Mouse (Mus musculus) MEL (cell line): ENCODE data around the gene Zswim9. TPM values are rescaled to one million over a fixed set of nuclear protein-coding genes. Genes with fewer than 3 reads are reported as not detected.

ENCODE experiments used
- DNase-seq: peaks from one replicate; pipeline ENCODE4 v3.0.0; 2011; ENCODE audit warnings: low read depth, low spot score
- H3K27ac ChIP-seq: 2 replicates; pipeline ENCODE4 v1.5.1; 2012; ENCODE audit warnings: low read depth, mild to moderate bottlenecking, control low read depth, low read length, moderate library complexity; ENCODE audit not compliant: control insufficient read depth
- H3K27me3 ChIP-seq, 2 experiments: fragments of 150-350 bp in 1 of 2; sonication (generic) in 1 of 2; 2 replicates each; pipeline ENCODE4 v1.6.1; 2012; ENCODE audit warnings: low read length in 2 of 2, mild to moderate bottlenecking in 2 of 2, improper control_type of control experiment in 1 of 2, moderate library complexity in 1 of 2; ENCODE audit not compliant: insufficient read depth in 2 of 2, control insufficient read depth in 1 of 2
- H3K36me3 ChIP-seq, 2 experiments: 2 replicates each; pipeline ENCODE4 v1.6.1; 2012 to 2014; ENCODE audit warnings: low read length in 2 of 2, improper control_type of control experiment in 1 of 2, inconsistent platforms in 1 of 2, mild to moderate bottlenecking in 1 of 2; ENCODE audit not compliant: insufficient read depth in 2 of 2, control insufficient read depth in 1 of 2
- H3K4me1 ChIP-seq, 2 experiments: fragments of 150-350 bp in 1 of 2; sonication (generic) in 1 of 2; 2 replicates each; pipeline ENCODE4 v1.6.1; 2012; ENCODE audit warnings: low read length in 2 of 2, improper control_type of control experiment in 1 of 2, mild to moderate bottlenecking in 1 of 2; ENCODE audit not compliant: insufficient read depth in 2 of 2, control insufficient read depth in 1 of 2
- H3K4me3 ChIP-seq, 2 experiments: fragments of 150-350 bp in 1 of 2; sonication (generic) in 1 of 2; 2 replicates each; pipeline ENCODE4 v1.5.1; 2012; ENCODE audit warnings: low read depth in 2 of 2, low read length in 2 of 2, mild to moderate bottlenecking in 2 of 2, moderate library complexity in 2 of 2, control low read depth in 1 of 2, improper control_type of control experiment in 1 of 2; ENCODE audit not compliant: control insufficient read depth in 1 of 2, insufficient read depth in 1 of 2
- H3K79me2 ChIP-seq: 2 replicates; pipeline ENCODE4 v1.6.1; 2012; ENCODE audit warnings: mild to moderate bottlenecking, low read length, moderate library complexity; ENCODE audit not compliant: control insufficient read depth, poor library complexity, insufficient read depth
- H3K9ac ChIP-seq: 2 replicates; pipeline ENCODE4 v1.6.1; 2012; ENCODE audit warnings: low read depth, mild to moderate bottlenecking, control low read depth, low read length, moderate library complexity; ENCODE audit not compliant: control insufficient read depth, poor library complexity, severe bottlenecking
- H3K9me3 ChIP-seq: fragments of 150-350 bp; sonication (generic); replicated peaks from 2 replicates; pipeline ENCODE4 v1.6.1; 2012; ENCODE audit warnings: mild to moderate bottlenecking, low read length, improper control_type of control experiment, moderate library complexity; ENCODE audit not compliant: insufficient read depth
- BHLHE40 ChIP-seq: IDR thresholded peaks from 2 replicates; pipeline ENCODE4 v1.6.1; 2012; ENCODE audit warnings: low read depth, mild to moderate bottlenecking, inconsistent platforms, low read length, improper control_type of control experiment, borderline replicate concordance
- CHD2 ChIP-seq: IDR thresholded peaks from 2 replicates; pipeline ENCODE4 v1.6.1; 2011; ENCODE audit warnings: low read length, improper control_type of control experiment
- ELF1 ChIP-seq: IDR thresholded peaks from 2 replicates; pipeline ENCODE4 v1.6.1; 2014; ENCODE audit warnings: low read depth, mild to moderate bottlenecking, inconsistent platforms, low read length, improper control_type of control experiment, moderate library complexity
- ETS1 ChIP-seq: IDR thresholded peaks from 2 replicates; pipeline ENCODE4 v1.6.1; 2012; ENCODE audit warnings: low read depth, mild to moderate bottlenecking, inconsistent platforms, low read length, improper control_type of control experiment, moderate library complexity
- GABPA ChIP-seq: IDR thresholded peaks from 2 replicates; pipeline ENCODE4 v1.6.1; 2012; ENCODE audit warnings: low read depth, mild to moderate bottlenecking, inconsistent platforms, low read length, improper control_type of control experiment, moderate library complexity
- GATA1 ChIP-seq: IDR thresholded peaks from 2 replicates; pipeline ENCODE4 v1.6.1; 2011; ENCODE audit warnings: low read depth, low read length, improper control_type of control experiment
- HCFC1 ChIP-seq: IDR thresholded peaks from 2 replicates; pipeline ENCODE4 v1.6.1; 2012; ENCODE audit warnings: low read depth, mild to moderate bottlenecking, inconsistent platforms, low read length, improper control_type of control experiment, moderate library complexity
- JUND ChIP-seq: IDR thresholded peaks from 2 replicates; pipeline ENCODE4 v1.6.1; 2011; ENCODE audit warnings: low read depth, mild to moderate bottlenecking, improper control_type of control experiment, low read length
- MAZ ChIP-seq: IDR thresholded peaks from 2 replicates; pipeline ENCODE4 v1.6.1; 2012; ENCODE audit warnings: low read depth, mild to moderate bottlenecking, inconsistent platforms, low read length, improper control_type of control experiment
- MEF2A ChIP-seq: IDR thresholded peaks from 2 replicates; pipeline ENCODE4 v1.6.1; 2014; ENCODE audit warnings: low read depth, mild to moderate bottlenecking, inconsistent platforms, low read length, improper control_type of control experiment; ENCODE audit not compliant: poor library complexity, insufficient replicate concordance, severe bottlenecking; ENCODE audit errors: extremely low read depth
- MXI1 ChIP-seq: IDR thresholded peaks from 2 replicates; pipeline ENCODE4 v1.6.1; 2011; ENCODE audit warnings: mild to moderate bottlenecking, low read depth, low read length, improper control_type of control experiment
- MYB ChIP-seq: IDR thresholded peaks from 2 replicates; pipeline ENCODE4 v1.6.1; 2011; ENCODE audit warnings: mild to moderate bottlenecking, low read depth, low read length, improper control_type of control experiment
- NRF1 ChIP-seq: IDR thresholded peaks from 2 replicates; pipeline ENCODE4 v1.6.1; 2014; ENCODE audit warnings: low read depth, mild to moderate bottlenecking, inconsistent platforms, low read length, improper control_type of control experiment, moderate library complexity; ENCODE audit not compliant: poor library complexity, insufficient read depth, severe bottlenecking
- POLR2A ChIP-seq, 2 experiments: IDR thresholded peaks; 2 replicates each; pipeline ENCODE4 v1.6.1; 2011 to 2012; ENCODE audit warnings: low read length in 2 of 2, mild to moderate bottlenecking in 2 of 2, control low read depth in 1 of 2, improper control_type of control experiment in 1 of 2, low read depth in 1 of 2, moderate library complexity in 1 of 2; ENCODE audit not compliant: control insufficient read depth in 1 of 2, insufficient read depth in 1 of 2, poor library complexity in 1 of 2
- POLR2AphosphoS2 ChIP-seq: IDR thresholded peaks from 2 replicates; pipeline ENCODE4 v1.6.1; 2011; ENCODE audit warnings: low read length, improper control_type of control experiment
- POLR2AphosphoS5 ChIP-seq: IDR thresholded peaks from 2 replicates; pipeline ENCODE4 v1.6.1; 2012; ENCODE audit warnings: low read depth, borderline replicate concordance, mild to moderate bottlenecking, inconsistent platforms, low read length, moderate library complexity, mixed read lengths
- RAD21 ChIP-seq: IDR thresholded peaks from 2 replicates; pipeline ENCODE4 v1.6.1; 2011; ENCODE audit warnings: mild to moderate bottlenecking, low read depth, low read length, improper control_type of control experiment
- SMC3 ChIP-seq: IDR thresholded peaks from 2 replicates; pipeline ENCODE4 v1.6.1; 2011; ENCODE audit warnings: low read depth, low read length, improper control_type of control experiment
- TAL1 ChIP-seq: IDR thresholded peaks from 2 replicates; pipeline ENCODE4 v1.6.1; 2012; ENCODE audit warnings: mild to moderate bottlenecking, inconsistent platforms, low read length, moderate library complexity, mixed read lengths
- TBP ChIP-seq: IDR thresholded peaks from 2 replicates; pipeline ENCODE4 v1.8.0; 2011; ENCODE audit warnings: low read depth, low read length, improper control_type of control experiment
- TCF12 ChIP-seq: IDR thresholded peaks from 2 replicates; pipeline ENCODE4 v1.6.1; 2014; ENCODE audit warnings: low read depth, mild to moderate bottlenecking, inconsistent platforms, low read length, improper control_type of control experiment, moderate library complexity
- USF1 ChIP-seq: IDR thresholded peaks from 2 replicates; pipeline ENCODE4 v1.6.1; 2014; ENCODE audit warnings: low read depth, mild to moderate bottlenecking, inconsistent platforms, low read length, improper control_type of control experiment, moderate library complexity
- ZC3H11A ChIP-seq: IDR thresholded peaks from 2 replicates; pipeline ENCODE4 v1.6.1; 2012; ENCODE audit warnings: low read depth, mild to moderate bottlenecking, inconsistent platforms, low read length, improper control_type of control experiment
- polyA plus RNA-seq, 2 experiments: library from polyadenylated mRNA; stranded (reverse) in 1 of 2; unstranded in 1 of 2; fragments of >175 nt in 1 of 2; fragments of >200 nt in 1 of 2; gene quantifications; 2 replicates each; pipeline versions ENCODE4 v1.2.1 to v1.2.4; 2012; ENCODE audit warnings: low replicate concordance in 2 of 2, low read depth in 1 of 2; ENCODE audit not compliant: insufficient read length in 2 of 2, insufficient read depth in 1 of 2, missing spikeins in 1 of 2
- total RNA-seq: library from RNA; depleted of rRNA; stranded (reverse); fragments of 300-350 nt; gene quantifications from 2 replicates; pipeline ENCODE4 v1.2.3, GENCODE M21; 2012

The Zswim9 gene
- total and polyA plus RNA-seq, 3 experiments: 6.1 to 46.6 (median 7.7) TPM

DNA sequence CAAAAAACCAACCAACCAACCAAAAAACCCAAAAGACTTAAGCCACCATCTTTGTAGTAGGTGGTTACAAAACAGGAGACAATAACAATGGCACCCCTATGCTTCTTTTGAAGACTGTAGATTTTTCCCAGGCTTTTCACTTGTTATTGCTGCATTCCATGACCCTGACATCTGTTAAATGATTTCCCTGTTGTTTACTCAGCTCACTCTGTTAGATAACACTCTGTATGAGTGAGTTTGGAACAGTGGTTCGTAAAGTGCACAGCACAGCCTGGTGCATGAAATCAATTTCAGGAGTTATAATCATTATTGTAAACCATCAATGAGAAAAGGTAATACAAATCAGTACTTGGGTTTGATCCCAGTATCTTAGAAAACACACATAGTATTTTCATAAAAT, 6.8 kb downstream of the Zswim9 start:
- TF ChIP-seq ZC3H11A (no peak), RAD21 (no peak)
- TF ChIP-seq, all 39 proteins: peak for 0
- Histone ChIP-seq H3K9me3 (no peaks in the 10 kb centered on the region), H3K27ac (no peak overlapping the region), H3K27me3 (no peaks in the 10 kb centered on the region), H3K36me3 (peaks cover 0 to 6% of the 10 kb centered on the region in 2 experiments; a peak in 2 of 4 replicates), H3K4me1 (peaks cover 2 to 10% of the 10 kb centered on the region in 2 experiments; a peak in 3 of 4 replicates), H3K9ac (no peak overlapping the region), H3K4me3 (no peak overlapping the region), H3K79me2 (no peaks in the 10 kb centered on the region)
- DNase-seq: no peak

DNA sequence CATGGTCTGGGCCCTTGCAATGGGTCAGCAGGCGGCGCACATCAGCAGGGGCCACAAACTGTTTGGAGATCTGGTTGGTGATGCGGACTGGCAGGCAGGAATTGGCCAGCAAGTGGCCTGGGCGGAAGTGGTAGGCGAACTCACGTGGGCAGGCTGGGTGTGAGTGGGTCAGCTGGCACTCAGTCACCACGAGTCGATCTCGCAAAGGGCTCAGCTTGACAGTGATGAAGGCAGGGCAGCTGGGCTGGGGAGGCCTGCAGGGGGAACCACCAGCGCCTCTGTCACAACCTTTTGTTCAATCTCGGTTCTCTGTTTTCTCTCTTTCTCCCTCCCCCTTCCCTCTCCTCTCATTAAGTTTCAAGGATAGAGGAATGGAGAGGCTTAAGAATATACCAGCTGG, 9.1 kb downstream of the Zswim9 start:
- no peak for TF ChIP-seq MEF2A
- no peak for TF ChIP-seq TAL1
- no peak for TF ChIP-seq JUND
- Histone ChIP-seq H3K79me2 (no peaks in the 10 kb centered on the region), H3K36me3 (no peaks in the 10 kb centered on the region), H3K4me1 (no peaks in the 10 kb centered on the region), H3K27me3 (no peaks in the 10 kb centered on the region), H3K27ac (no peak overlapping the region), H3K9me3 (no peaks in the 10 kb centered on the region), H3K4me3 (no peak overlapping the region), H3K9ac (no peak overlapping the region)
- no peak for DNase-seq

DNA sequence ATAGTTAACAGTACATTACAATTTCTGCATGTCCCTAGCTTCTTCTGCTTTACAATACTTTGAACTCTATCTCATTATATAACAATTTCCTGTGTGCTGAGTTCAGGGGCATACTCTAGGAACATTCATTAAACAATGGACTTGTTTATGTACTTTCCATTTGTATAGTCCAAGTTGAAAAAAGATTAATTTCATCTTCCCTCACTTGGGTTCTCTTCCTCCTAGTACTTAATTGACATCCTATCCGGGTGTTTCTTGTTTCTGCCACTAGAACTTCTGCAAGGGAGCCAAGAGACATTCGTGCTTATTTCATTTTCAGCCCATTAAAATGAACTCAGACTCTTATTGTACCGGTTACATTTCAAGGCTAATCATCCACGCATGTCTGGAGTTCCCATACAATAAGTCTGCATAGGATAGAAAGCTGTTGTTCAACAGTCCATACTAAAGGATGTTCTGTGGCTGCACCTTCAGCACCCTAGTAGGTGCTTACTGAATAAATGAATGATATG, 9.7 kb downstream of the Zswim9 start:
- no peak overlapping the region for H3K4me3 ChIP-seq
- no peaks in the 10 kb centered on the region for H3K27me3 ChIP-seq
- no peak for TF ChIP-seq MXI1
- TF ChIP-seq POLR2A (IDR thresholded peaks at IDR 0.05; ENCODE audit: control insufficient read depth in 1 of 2, insufficient read depth in 1 of 2, low read depth in 1 of 2, low read length in 2 of 2, poor library complexity in 1 of 2): no peak
- no peak for TF ChIP-seq POLR2AphosphoS2
- TF ChIP-seq CHD2: no peak
- TF ChIP-seq MYB: no peak
- TF ChIP-seq GABPA: no peak
- TF ChIP-seq POLR2AphosphoS5: no peak
- TF ChIP-seq SMC3: no peak
- TF ChIP-seq TCF12: no peak
- TF ChIP-seq HCFC1: no peak
- TF ChIP-seq ETS1: no peak
- no peak for TF ChIP-seq NRF1
- no peak for TF ChIP-seq MAZ
- TF ChIP-seq USF1: no peak
- no peak for TF ChIP-seq GATA1
- no peak for TF ChIP-seq TBP
- TF ChIP-seq RAD21: no peak
- no peak for TF ChIP-seq BHLHE40
- TF ChIP-seq ELF1: no peak

More for the DNA sequence above, 9.7 kb downstream of the Zswim9 start:
- Histone ChIP-seq H3K4me1 (no peaks in the 10 kb centered on the region), H3K9me3 (no peaks in the 10 kb centered on the region), H3K36me3 (no peaks in the 10 kb centered on the region), H3K9ac (no peak overlapping the region), H3K27ac (no peak overlapping the region), H3K79me2 (no peaks in the 10 kb centered on the region)
- DNase-seq: no peak
